14 mouse cellular contexts compared by ENCODE assay signal in genomic region chr7:70343426-70343825, GRCm38 (mm10). TPM values are rescaled to one million over a fixed set of nuclear protein-coding genes. Genes with fewer than 3 reads are reported as not detected.
DNase-seq lines count a peak whose midpoint lies in the region; ATAC-seq lines count a peak whose summit lies in the region.
"Had no signal": no experiment of that assay in that cellular context is flagged by ENCODE, and none has a peak within 500 bp of the region (broad histone marks: within the 10 kb centered on the region; RNA-seq: fewer than 3 reads in every experiment).

No protein-coding gene starts in this region.

- H3K36me3 ChIP-seq in kidney, embryonic 14.5 days (ENCODE audit: control insufficient read depth, insufficient read depth, low read length) = peaks cover 22% of the 10 kb centered on the region; the same call in 1 of the 2 replicates
- no peaks in the 10 kb centered on the region for H3K36me3 ChIP-seq in forebrain, embryonic 13.5 days (ENCODE audit: poor library complexity, severe bottlenecking)
- no peaks in the 10 kb centered on the region for H3K36me3 ChIP-seq in limb, embryonic 10.5 days
- H3K36me3 ChIP-seq: heart, embryonic 13.5 days; intestine, embryonic 15.5 days; liver, embryonic 13.5 days had no signal

- H3K27me3 ChIP-seq in kidney, embryonic 14.5 days (ENCODE audit: control insufficient read depth, insufficient read depth, low read length) = no peaks in the 10 kb centered on the region
- H3K27me3 ChIP-seq in forebrain, embryonic 13.5 days = peaks cover 97% of the 10 kb centered on the region
- H3K27me3 ChIP-seq in limb, embryonic 10.5 days (ENCODE audit: low read depth, poor library complexity, severe bottlenecking) = peaks cover 87% of the 10 kb centered on the region

- no peak overlapping the region for H3K4me2 ChIP-seq in kidney, embryonic 14.5 days (replicated peaks; ENCODE audit: low read depth, low read length)
- H3K4me2 ChIP-seq in forebrain, embryonic 13.5 days = peak overlapping the region; percentile 80
- H3K4me2 ChIP-seq: heart, embryonic 13.5 days; intestine, embryonic 15.5 days; liver, embryonic 13.5 days had no signal

- H3K9ac ChIP-seq in kidney, embryonic 14.5 days (ENCODE audit: low read depth, low read length) = no peak overlapping the region
- H3K9ac ChIP-seq in forebrain, embryonic 13.5 days = peak overlapping the region; percentile 54
- H3K9ac ChIP-seq: heart, embryonic 13.5 days; intestine, embryonic 15.5 days; liver, embryonic 13.5 days had no signal

- H3K9me3 ChIP-seq in kidney, embryonic 14.5 days (ENCODE audit: control insufficient read depth, low read length) = no peaks in the 10 kb centered on the region
- H3K9me3 ChIP-seq in forebrain, embryonic 13.5 days (replicated peaks) = no peaks in the 10 kb centered on the region
- no peaks in the 10 kb centered on the region for H3K9me3 ChIP-seq in limb, embryonic 10.5 days (replicated peaks)
- H3K9me3 ChIP-seq: heart, embryonic 13.5 days; intestine, embryonic 15.5 days; liver, embryonic 13.5 days had no signal

- ATAC-seq in kidney, embryonic 14.5 days (ENCODE audit: low FRiP score, low TSS enrichment) = no peak
- ATAC-seq in forebrain, embryonic 13.5 days = no peak
- ATAC-seq: intestine, embryonic 15.5 days had no signal

- no peak overlapping the region for H3K4me3 ChIP-seq in kidney, embryonic 14.5 days (ENCODE audit: low read length)
- peak overlapping the region; percentile 4; the same call in 1 of the 2 replicates for H3K4me3 ChIP-seq in forebrain, embryonic 13.5 days
- H3K4me3 ChIP-seq in limb, embryonic 10.5 days = no peak overlapping the region
- H3K4me3 ChIP-seq: heart, embryonic 13.5 days; intestine, embryonic 15.5 days; liver, embryonic 13.5 days had no signal

- peak overlapping the region; percentile 33 for H3K27ac ChIP-seq in kidney, embryonic 14.5 days (ENCODE audit: low read depth, low read length)
- H3K27ac ChIP-seq in forebrain, embryonic 13.5 days = peak overlapping the region; percentile 79
- no peak overlapping the region for H3K27ac ChIP-seq in limb, embryonic 10.5 days
- H3K27ac ChIP-seq: heart, embryonic 13.5 days; intestine, embryonic 15.5 days; liver, embryonic 13.5 days had no signal

- DNase-seq in kidney, adult 18-20 months = no peak
- DNase-seq in embryo, embryonic 10 days (ENCODE audit: low spot score) = peak; percentile 36
- DNase-seq in limb, embryonic 10.5 days (ENCODE audit: low spot score) = peak; percentile 35
- no peak for DNase-seq in thymus, postnatal 36 days
- DNase-seq in left cerebral cortex, adult 11 months (ENCODE audit: low spot score) = no peak
- DNase-seq in layer of hippocampus, adult 8-10 months (ENCODE audit: low spot score in 2 of 2) = no peak
- DNase-seq: adrenal gland, postnatal 14 days; cerebellum, adult 11-12 months; liver, embryonic 13.5 days had no signal

- WGBS in kidney, embryonic 14.5 days = 25% methylated on average over 5 of the region's 5 CpGs
- WGBS in forebrain, embryonic 13.5 days = 6% methylated on average over 5 of the region's 5 CpGs
- WGBS in limb, embryonic 10.5 days = 19% methylated on average over 5 of the region's 5 CpGs

- H3K4me1 ChIP-seq in kidney, embryonic 14.5 days (ENCODE audit: control insufficient read depth, insufficient read depth, low read length) = peaks cover 38% of the 10 kb centered on the region
- H3K4me1 ChIP-seq in forebrain, embryonic 13.5 days = peaks cover 40% of the 10 kb centered on the region
- H3K4me1 ChIP-seq in limb, embryonic 10.5 days = peaks cover 66% of the 10 kb centered on the region
- H3K4me1 ChIP-seq: liver, embryonic 13.5 days had no signal

RNA-seq across cellular contexts. Expression of gene Nr2f2, which starts 23.1 kb away (rescaled TPM):
- 310 and 320 TPM in 2 replicates for polyA plus RNA-seq in kidney, embryonic 14.5 days (2014; fragmentation: Nextera tagmentation; extraction: Ambion mirVana)
- polyA plus RNA-seq in forebrain, embryonic 13.5 days (2015; fragmentation: Nextera tagmentation; extraction: Ambion mirVana) = 97.9 and 132 TPM in 2 replicates
- polyA plus RNA-seq in limb, embryonic 10.5 days (2016; fragmentation: Nextera tagmentation; extraction: Ambion mirVana) = 48.0 and 56.8 TPM in 2 replicates
- total RNA-seq in layer of hippocampus, adult 8-10 months (2022) = 10 to 100 TPM; 40.5 to 53.3 (median 45.9) TPM
- total RNA-seq: megakaryocyte progenitor cell, adult 5-6 weeks had no signal

Comparison
In these comparisons a context has a peak if more than half of its experiments do, and no peak if none do; other contexts are left out.
1. DNase-seq: peak in embryo, embryonic 10 days (single experiment) and limb, embryonic 10.5 days (single experiment); none in kidney, adult 18-20 months (single experiment), thymus, postnatal 36 days (0 of 2), left cerebral cortex, adult 11 months (single experiment) and layer of hippocampus, adult 8-10 months (0 of 2).